Mouse (Mus musculus) small intestine, adult 2 months (tissue): ENCODE measurements around the gene A630001G21Rik. TPM values are rescaled to one million over a fixed set of nuclear protein-coding genes. Genes with fewer than 3 reads are reported as not detected.
"Not testable (repeated sequence)": the region's sequence is repeated elsewhere in the genome, so short reads cannot be mapped to it uniquely, and the experiment has no call there.

Experiments
- H3K27ac ChIP-seq: fragments of 200-500 bp; 2 replicates; pipeline ENCODE4 v1.5.1; 2012; ENCODE audit warnings: low read depth, low read length, control low read depth, inconsistent platforms; ENCODE audit not compliant: insufficient read depth
- H3K27me3 ChIP-seq: fragments of 200-500 bp; 2 replicates; pipeline ENCODE4 v1.6.1; 2012; ENCODE audit warnings: mild to moderate bottlenecking, moderate library complexity, low read length, inconsistent platforms; ENCODE audit not compliant: control insufficient read depth, insufficient read depth
- H3K36me3 ChIP-seq: fragments of 200-500 bp; 2 replicates; pipeline ENCODE4 v1.6.1; 2012; ENCODE audit warnings: mild to moderate bottlenecking, low read length, control low read depth, inconsistent platforms; ENCODE audit not compliant: control insufficient read depth, insufficient read depth
- H3K4me1 ChIP-seq: fragments of 200-500 bp; 2 replicates; pipeline ENCODE4 v1.6.1; 2012; ENCODE audit warnings: low read length, inconsistent platforms, mixed read lengths; ENCODE audit not compliant: control insufficient read depth, insufficient read depth, insufficient read length
- H3K4me3 ChIP-seq: fragments of 200-500 bp; 2 replicates; pipeline ENCODE4 v1.5.1; 2012; ENCODE audit warnings: low read depth, mild to moderate bottlenecking, control low read depth, inconsistent platforms, low read length, moderate library complexity
- CTCF ChIP-seq: fragments of 200-500 bp; IDR thresholded peaks from 2 replicates; pipeline ENCODE4 v1.5.1; 2012; ENCODE audit warnings: low read depth, mild to moderate bottlenecking, control low read depth, inconsistent platforms, low read length, moderate library complexity, mixed read lengths; ENCODE audit not compliant: insufficient replicate concordance, insufficient read length; ENCODE audit errors: extremely low read depth
- POLR2A ChIP-seq: fragments of 200-500 bp; IDR thresholded peaks from 2 replicates; pipeline ENCODE4 v1.6.1; 2012; ENCODE audit warnings: low read depth, mild to moderate bottlenecking, control low read depth, inconsistent platforms, low read length, moderate library complexity
- WGBS: fragments of 180-500 bp; shearing (Covaris S2); methylation state at CpG from one replicate; pipeline ENCODE4 v1.1.7; 2018; 5-methylcytosine and 5-hydroxymethylcytosine counted together
- polyA plus RNA-seq: library from polyadenylated mRNA; depleted of rRNA; stranded (reverse); fragments of >200 nt; gene quantifications from 2 replicates; pipeline ENCODE4 v1.2.3, GENCODE M21; 2012; rRNA removed

The A630001G21Rik gene
- 0.47 and 1.2 TPM in 2 replicates for polyA plus RNA-seq

DNA sequence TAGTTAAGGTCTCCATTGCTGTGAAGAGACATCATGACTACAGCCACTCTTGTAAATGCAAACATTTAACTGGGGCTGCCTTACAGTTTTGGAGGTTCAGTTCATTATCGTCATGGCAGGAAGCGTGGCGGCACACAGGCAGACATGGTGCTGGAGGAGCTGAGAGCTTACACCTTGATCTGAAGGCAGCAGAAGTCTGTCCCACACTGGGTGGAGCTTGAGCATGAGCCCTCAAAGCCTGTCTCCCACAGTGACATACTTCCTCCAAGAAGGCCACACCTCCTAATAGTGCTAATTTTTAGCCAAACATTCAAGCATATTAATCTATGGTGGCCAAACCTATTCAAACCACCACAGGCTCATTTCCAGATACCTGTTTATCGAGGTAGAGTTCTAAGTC is at the start of gene A630001G21Rik:
A630001G21Rik (minus strand) TSS at position 208 of the 400 bp plus-strand sequence.
- 76% methylated on average over 4 of the region's 4 CpGs for WGBS
- Histone ChIP-seq H3K27me3 (no peaks in the 10 kb centered on the region), H3K36me3 (no peaks in the 10 kb centered on the region), H3K4me3 (no peak within 1 kb of the TSS), H3K27ac (no peak within 1 kb of the TSS), H3K4me1 (peaks cover 4% of the 10 kb centered on the region; the same call in 1 of the 2 replicates)
- TF ChIP-seq CTCF (no peak), POLR2A (no peak)

DNA sequence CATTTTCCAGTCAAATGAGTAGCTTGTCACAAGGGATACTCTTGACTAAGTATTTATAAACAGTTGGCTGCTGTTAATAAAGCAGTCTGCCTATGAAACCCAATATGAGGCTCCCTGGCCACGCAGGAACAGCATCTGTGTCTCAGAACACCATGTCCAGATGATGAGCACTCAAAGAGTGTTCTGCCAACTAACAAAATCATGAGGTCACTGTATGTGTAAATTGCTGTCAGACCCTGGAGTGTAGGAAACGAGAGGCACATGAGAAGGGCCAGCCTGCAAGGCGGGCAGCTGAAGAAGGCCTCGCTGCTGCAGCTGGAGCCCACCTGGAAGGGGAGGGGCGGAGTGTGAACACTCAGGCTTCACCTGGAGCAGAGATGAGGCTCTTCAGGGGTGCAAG is 48.7 kb upstream of the A630001G21Rik start:
- no peak overlapping the region for H3K4me3 ChIP-seq
- H3K27ac ChIP-seq = no peak overlapping the region
- TF ChIP-seq CTCF (no peak), POLR2A (no peak)
- H3K27me3 ChIP-seq = no peaks in the 10 kb centered on the region
- H3K4me1 ChIP-seq = peaks cover 5% of the 10 kb centered on the region; the same call in 1 of the 2 replicates
- WGBS = 83% methylated on average over 5 of the region's 5 CpGs
- H3K36me3 ChIP-seq = peaks cover 32% of the 10 kb centered on the region

DNA sequence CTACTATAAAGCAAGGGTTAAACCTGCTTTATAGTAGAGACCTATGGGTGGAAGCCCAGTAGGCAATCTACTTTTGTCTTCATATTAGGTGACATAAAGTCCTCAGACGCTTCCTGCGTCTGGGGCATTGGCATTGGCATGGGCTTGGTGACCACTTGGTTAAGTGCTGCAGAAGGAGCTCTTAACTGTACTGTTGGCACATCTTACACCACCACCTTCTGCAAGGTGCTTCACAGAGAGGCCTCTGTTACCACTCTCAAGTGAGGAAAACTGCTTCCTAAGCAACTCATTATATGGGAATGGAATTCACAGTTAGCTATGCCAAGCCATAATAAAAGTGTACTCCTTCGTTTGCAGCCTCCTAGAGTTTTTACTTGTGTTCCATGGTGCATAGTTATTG is 46.5 kb upstream of the A630001G21Rik start:
- Histone ChIP-seq H3K27ac (no peak overlapping the region), H3K4me1 (peaks cover 5% of the 10 kb centered on the region; the same call in 1 of the 2 replicates), H3K4me3 (no peak overlapping the region), H3K27me3 (no peaks in the 10 kb centered on the region), H3K36me3 (peaks cover 44% of the 10 kb centered on the region)
- TF ChIP-seq CTCF = no peak
- no peak for TF ChIP-seq POLR2A
- 83% methylated on average over 3 of the region's 3 CpGs for WGBS

DNA sequence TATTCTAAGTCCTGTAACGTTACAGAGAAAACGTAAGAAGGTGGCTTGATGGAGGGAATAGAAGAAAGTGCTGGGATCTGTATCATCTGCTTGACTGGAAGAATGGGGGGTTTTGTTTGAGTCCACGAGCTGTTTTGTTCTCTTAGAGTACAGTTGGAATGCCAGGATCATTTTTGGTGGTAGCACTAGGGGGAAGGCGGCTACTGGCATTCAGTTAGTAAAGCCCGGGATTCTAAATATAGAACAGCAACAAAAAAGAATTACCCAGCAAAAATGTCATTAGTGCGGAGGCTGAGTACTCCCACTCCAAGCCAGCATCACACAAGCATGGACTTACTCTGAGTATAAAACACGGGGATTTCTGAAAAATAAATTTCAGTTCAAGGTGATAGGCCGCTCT is 43.8 kb upstream of the A630001G21Rik start:
- TF ChIP-seq POLR2A = no peak
- 90% methylated on average over 8 of the region's 8 CpGs for WGBS
- peaks cover 2% of the 10 kb centered on the region; the same call in 1 of the 2 replicates for H3K4me1 ChIP-seq
- no peaks in the 10 kb centered on the region for H3K27me3 ChIP-seq
- no peak overlapping the region for H3K4me3 ChIP-seq
- H3K27ac ChIP-seq = no peak overlapping the region
- H3K36me3 ChIP-seq = peaks cover 47% of the 10 kb centered on the region

DNA sequence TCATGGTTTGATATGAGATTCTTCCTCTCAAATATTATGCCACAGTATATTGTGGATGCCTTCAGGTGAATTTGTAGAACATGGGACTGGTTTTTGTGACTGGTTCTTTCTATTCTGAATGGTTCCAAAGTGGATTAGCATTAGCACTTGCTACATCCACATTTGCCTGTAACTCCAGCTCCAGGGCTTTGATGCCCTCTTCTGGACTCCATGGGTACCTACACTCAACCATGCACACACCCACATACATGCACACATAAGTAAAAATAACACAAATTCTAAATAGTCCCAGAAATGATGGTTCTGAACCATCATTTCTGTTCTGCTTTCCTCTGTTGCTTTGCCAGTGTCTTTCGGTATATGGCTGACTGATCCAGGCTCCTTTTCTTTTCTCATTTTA is 41.3 kb upstream of the A630001G21Rik start:
- H3K27ac ChIP-seq = no peak overlapping the region
- H3K27me3 ChIP-seq = no peaks in the 10 kb centered on the region
- H3K36me3 ChIP-seq = peaks cover 39% of the 10 kb centered on the region
- peaks cover 7% of the 10 kb centered on the region; the same call in 1 of the 2 replicates for H3K4me1 ChIP-seq
- 71% methylated on average over 1 of the region's 1 CpGs for WGBS
- H3K4me3 ChIP-seq = no peak overlapping the region
- no peak for TF ChIP-seq CTCF
- TF ChIP-seq POLR2A = no peak

DNA sequence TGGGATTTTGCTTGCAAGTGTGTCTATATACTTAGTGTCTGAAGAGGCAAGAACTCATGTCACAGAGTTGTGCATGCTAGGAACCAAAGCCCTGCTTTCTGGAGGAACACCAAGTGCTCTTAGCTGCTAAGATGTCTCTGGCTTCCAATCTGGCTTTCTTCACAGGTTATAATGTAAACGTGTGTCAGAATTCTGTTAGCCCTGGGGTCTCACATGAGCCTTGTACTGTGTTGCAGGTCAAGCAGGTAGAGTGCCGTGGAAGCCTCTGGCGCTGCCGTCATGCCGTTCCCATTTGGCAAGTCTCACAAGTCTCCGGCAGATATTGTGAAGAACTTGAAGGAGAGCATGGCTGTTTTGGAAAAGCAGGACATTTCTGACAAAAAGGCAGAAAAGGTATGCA is 39.7 kb upstream of the A630001G21Rik start:
- Histone ChIP-seq H3K27ac (no peak overlapping the region), H3K4me3 (no peak overlapping the region), H3K27me3 (no peaks in the 10 kb centered on the region), H3K4me1 (peaks cover 20% of the 10 kb centered on the region), H3K36me3 (peaks cover 35% of the 10 kb centered on the region)
- TF ChIP-seq CTCF (no peak), POLR2A (no peak)
- WGBS = 82% methylated on average over 6 of the region's 6 CpGs

DNA sequence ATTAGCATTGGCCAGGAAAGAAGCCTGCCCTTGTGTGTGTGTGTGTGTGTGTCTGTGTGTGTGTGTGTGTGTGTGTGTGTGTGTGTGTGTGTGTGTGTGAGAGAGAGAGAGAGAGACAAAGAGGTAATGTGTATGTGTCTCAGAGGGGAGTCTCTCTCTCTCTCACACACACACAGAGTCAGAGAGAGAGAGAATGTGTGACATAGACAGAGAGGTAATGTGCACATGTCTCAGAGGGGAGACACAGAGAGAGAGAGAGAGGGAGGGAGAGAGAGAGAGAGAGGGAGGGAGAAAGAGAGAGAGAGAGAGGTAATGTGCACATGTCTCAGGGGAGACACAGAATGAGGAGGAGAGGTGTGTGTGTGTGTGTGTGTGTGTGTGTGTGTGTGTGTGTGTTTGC is 35.8 kb upstream of the A630001G21Rik start:
- not testable (repeated sequence) for H3K27me3 ChIP-seq

DNA sequence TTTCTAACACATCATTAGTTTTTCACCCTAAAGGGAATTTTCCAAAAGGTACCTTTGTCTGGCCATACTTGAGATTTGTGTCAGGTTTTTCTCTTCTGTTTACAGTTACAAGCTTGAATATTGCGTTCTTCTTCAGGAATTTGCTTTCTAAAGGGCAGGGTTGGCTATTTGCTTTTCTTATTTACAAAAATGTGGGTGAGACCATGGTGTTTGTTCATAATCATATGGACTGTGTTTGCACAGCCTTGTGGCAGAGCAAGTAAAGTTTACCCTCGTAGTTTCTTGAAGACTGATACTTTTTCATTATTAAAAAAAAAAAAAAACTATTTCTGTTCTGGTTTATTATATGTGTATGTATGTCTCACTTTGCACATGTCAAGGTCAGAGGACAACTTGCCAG is 32.3 kb upstream of the A630001G21Rik start:
- TF ChIP-seq CTCF (no peak), POLR2A (no peak)
- Histone ChIP-seq H3K27ac (no peak overlapping the region), H3K4me1 (peaks cover 21% of the 10 kb centered on the region), H3K4me3 (no peak overlapping the region), H3K36me3 (no peaks in the 10 kb centered on the region), H3K27me3 (no peaks in the 10 kb centered on the region)
- 57% methylated on average over 2 of the region's 2 CpGs for WGBS

More for the DNA sequence above, 35.8 kb upstream of the A630001G21Rik start:
- H3K4me3 ChIP-seq, H3K36me3 ChIP-seq, H3K27ac ChIP-seq: not testable (repeated sequence)
- peaks cover 25% of the 10 kb centered on the region for H3K4me1 ChIP-seq
